Comparison of ENCODE assay signal across 9 mouse cellular contexts in genomic region chr5:63951421-63951911, GRCm38 (mm10). TPM values are rescaled to one million over a fixed set of nuclear protein-coding genes. Genes with fewer than 3 reads are reported as not detected.
DNase-seq lines count a peak whose midpoint lies in the region; ATAC-seq and TF ChIP-seq lines count a peak whose summit lies in the region.
"Had no signal": no experiment of that assay in that cellular context is flagged by ENCODE, and none has a peak within 500 bp of the region (broad histone marks: within the 10 kb centered on the region; RNA-seq: fewer than 3 reads in every experiment).

No protein-coding gene starts in this region.

- no peaks in the 10 kb centered on the region for H3K36me3 ChIP-seq in hindbrain, postnatal 0 days (ENCODE audit: insufficient read depth, low read length)
- H3K36me3 ChIP-seq in hindbrain, embryonic 14.5 days (replicated peaks; ENCODE audit: control insufficient read depth, insufficient read depth), result no peaks in the 10 kb centered on the region
- no peaks in the 10 kb centered on the region for H3K36me3 ChIP-seq in lung, postnatal 0 days (ENCODE audit: insufficient read depth, low read length)
- H3K36me3 ChIP-seq: embryonic facial prominence, embryonic 12.5 days had no signal

- no peak overlapping the region for H3K4me3 ChIP-seq in hindbrain, postnatal 0 days (ENCODE audit: low read length)
- H3K4me3 ChIP-seq in hindbrain, embryonic 14.5 days (replicated peaks; ENCODE audit: low read length), result no peak overlapping the region
- H3K4me3 ChIP-seq in lung, postnatal 0 days (ENCODE audit: low read depth, low read length), result no peak overlapping the region
- H3K4me3 ChIP-seq: embryonic facial prominence, embryonic 12.5 days had no signal

- no peak overlapping the region for H3K9ac ChIP-seq in hindbrain, postnatal 0 days (replicated peaks; ENCODE audit: low read length)
- H3K9ac ChIP-seq in hindbrain, embryonic 14.5 days, result no peak overlapping the region
- H3K9ac ChIP-seq in lung, postnatal 0 days (replicated peaks; ENCODE audit: low read depth), result no peak overlapping the region
- H3K9ac ChIP-seq: embryonic facial prominence, embryonic 12.5 days had no signal

- no peak overlapping the region for H3K4me2 ChIP-seq in hindbrain, postnatal 0 days (ENCODE audit: low read depth, low read length)
- no peak overlapping the region for H3K4me2 ChIP-seq in hindbrain, embryonic 14.5 days (replicated peaks)
- no peak overlapping the region for H3K4me2 ChIP-seq in lung, postnatal 0 days (replicated peaks; ENCODE audit: low read depth, low read length)
- H3K4me2 ChIP-seq: embryonic facial prominence, embryonic 12.5 days had no signal

- TF ChIP-seq EP300 in lung, postnatal 0 days (IDR thresholded peaks at IDR 0.05), result 0 out of 2 replicates have a peak, but pooled peaks have one; percentile 10

- TF ChIP-seq CTCF in hindbrain, postnatal 0 days (IDR thresholded peaks at IDR 0.05; ENCODE audit: low read depth), result no peak
- peak; percentile 17; the same call in 1 of the 2 replicates for TF ChIP-seq CTCF in lung, postnatal 0 days (IDR thresholded peaks at IDR 0.05)

- no peak overlapping the region for H3K27ac ChIP-seq in hindbrain, postnatal 0 days
- no peak overlapping the region for H3K27ac ChIP-seq in hindbrain, embryonic 14.5 days
- peak overlapping the region; percentile 26; the same call in 1 of the 2 replicates for H3K27ac ChIP-seq in lung, postnatal 0 days (ENCODE audit: low read length)
- H3K27ac ChIP-seq: embryonic facial prominence, embryonic 12.5 days had no signal

- DNase-seq in hindbrain, postnatal 0 days (ENCODE audit: low spot score), result peak; percentile 20
- no peak for DNase-seq in hindbrain, embryonic 14.5 days (ENCODE audit: low spot score)
- peak; percentile 53 to 56 for DNase-seq in cerebellum, postnatal 36 days
- peak; percentile 32 for DNase-seq in heart, postnatal 25 days (ENCODE audit: low spot score)
- peak; percentile 47 for DNase-seq in lung, postnatal 0 days (ENCODE audit: low spot score)
- DNase-seq in ovary, postnatal 10 days (ENCODE audit: low spot score), result no peak
- no peak for DNase-seq in thymus, adult 18-20 months
- DNase-seq in left cerebral cortex, adult 8-10 months (ENCODE audit: low spot score in 2 of 2), result no peak

- WGBS in hindbrain, postnatal 0 days, result 77% methylated on average over 11 of the region's 11 CpGs
- 87% methylated on average over 11 of the region's 11 CpGs for WGBS in hindbrain, embryonic 14.5 days
- 56% methylated on average over 11 of the region's 11 CpGs for WGBS in lung, postnatal 0 days

- no peak for ATAC-seq in hindbrain, postnatal 0 days
- no peak for ATAC-seq in hindbrain, embryonic 14.5 days (ENCODE audit: low FRiP score)
- ATAC-seq in lung, postnatal 0 days, result peak; percentile 68

- no peaks in the 10 kb centered on the region for H3K9me3 ChIP-seq in hindbrain, postnatal 0 days (ENCODE audit: low read length)
- no peaks in the 10 kb centered on the region for H3K9me3 ChIP-seq in hindbrain, embryonic 14.5 days (ENCODE audit: control insufficient read depth, low read length)
- no peaks in the 10 kb centered on the region for H3K9me3 ChIP-seq in lung, postnatal 0 days (ENCODE audit: low read length)
- H3K9me3 ChIP-seq: embryonic facial prominence, embryonic 12.5 days had no signal

- H3K4me1 ChIP-seq in hindbrain, postnatal 0 days (ENCODE audit: insufficient read depth, low read length), result no peaks in the 10 kb centered on the region
- H3K4me1 ChIP-seq in hindbrain, embryonic 14.5 days (replicated peaks; ENCODE audit: control insufficient read depth, insufficient read depth, low read length), result no peaks in the 10 kb centered on the region
- 0 out of 2 replicates have a peak, but pooled peaks cover 5% of the 10 kb centered on the region for H3K4me1 ChIP-seq in lung, postnatal 0 days (ENCODE audit: insufficient read depth, low read depth, low read length)

- intact Hi-C loops in heart, postnatal 25 days (cut with DNase I), result no loop called here

- no peaks in the 10 kb centered on the region for H3K27me3 ChIP-seq in hindbrain, postnatal 0 days (ENCODE audit: insufficient read depth, low read length)
- no peaks in the 10 kb centered on the region for H3K27me3 ChIP-seq in hindbrain, embryonic 14.5 days (ENCODE audit: control insufficient read depth, insufficient read depth, low read length)
- no peaks in the 10 kb centered on the region for H3K27me3 ChIP-seq in lung, postnatal 0 days (replicated peaks; ENCODE audit: insufficient read depth, low read length)
- H3K27me3 ChIP-seq: embryonic facial prominence, embryonic 12.5 days had no signal

RNA-seq across cellular contexts. Expression of gene Rell1, which starts 17.2 kb away (rescaled TPM):
- total RNA-seq in hindbrain, postnatal 0 days (2014; rRNA removed), result 2.5 and 4.0 TPM in 2 replicates
- polyA plus RNA-seq in hindbrain, postnatal 0 days (2015; fragmentation: Nextera tagmentation; extraction: Ambion mirVana), result 7.6 and 7.9 TPM in 2 replicates
- 4.9 and 6.2 TPM in 2 replicates for polyA plus RNA-seq in hindbrain, embryonic 14.5 days (2014; fragmentation: Nextera tagmentation; extraction: Ambion mirVana)
- total RNA-seq in heart, postnatal 25 days (2021), result 10 to 100 TPM in 1 of 2 experiments, 1 to 10 TPM in 1; 8.7 to 11.7 TPM
- 27.0 and 29.0 TPM in 2 replicates for polyA plus RNA-seq in lung, postnatal 0 days (2015; fragmentation: Nextera tagmentation; extraction: Ambion mirVana)
- total RNA-seq in left cerebral cortex, adult 8-10 months (2022), result 10 to 100 TPM; 12.5 to 14.4 (median 13.8) TPM

Comparison
In these comparisons a context has a peak if more than half of its experiments do, and no peak if none do; other contexts are left out.
1. DNase-seq: peak in hindbrain, postnatal 0 days (single experiment), cerebellum, postnatal 36 days (2 of 2), heart, postnatal 25 days (single experiment) and lung, postnatal 0 days (single experiment); none in hindbrain, embryonic 14.5 days (single experiment), ovary, postnatal 10 days (single experiment), thymus, adult 18-20 months (0 of 2) and left cerebral cortex, adult 8-10 months (0 of 2).